Mouse (Mus musculus) hindbrain, embryonic 14.5 days (tissue): ENCODE results near the gene Tmem40. TPM values are rescaled to one million over a fixed set of nuclear protein-coding genes. Genes with fewer than 3 reads are reported as not detected.

ENCODE experiments used
- ATAC-seq: fragments of 200-750 bp; cut with Nextera tagmentation; 2 replicates; pipeline ENCODE4 v1.8.0; 2017; ENCODE audit warnings: moderate number of reproducible peaks, mild to moderate bottlenecking, moderate TSS enrichment, moderate library complexity; ENCODE audit not compliant: low FRiP score
- DNase-seq: peaks from one replicate; pipeline ENCODE4 v3.0.0-alpha.2; 2015; ENCODE audit warnings: low spot score
- H3K27ac ChIP-seq: fragments of 300-500 bp; sonication (generic); 2 replicates; pipeline ENCODE4 v1.5.1; 2014; ENCODE audit warnings: mild to moderate bottlenecking, moderate library complexity
- H3K27me3 ChIP-seq: fragments of 300-500 bp; sonication (generic); 2 replicates; pipeline ENCODE4 v1.6.1; 2014; ENCODE audit warnings: mild to moderate bottlenecking, low read length, mixed read lengths; ENCODE audit not compliant: control insufficient read depth, insufficient read depth
- H3K36me3 ChIP-seq: fragments of 300-500 bp; sonication (generic); replicated peaks from 2 replicates; pipeline ENCODE4 v1.6.1; 2014; ENCODE audit not compliant: control insufficient read depth, insufficient read depth
- H3K4me1 ChIP-seq: fragments of 300-500 bp; sonication (generic); replicated peaks from 2 replicates; pipeline ENCODE4 v1.6.1; 2014; ENCODE audit warnings: antibody characterized with exemption, low read length, mixed read lengths; ENCODE audit not compliant: control insufficient read depth, insufficient read depth
- H3K4me2 ChIP-seq: fragments of 300-500 bp; sonication (generic); replicated peaks from 2 replicates; pipeline ENCODE4 v1.6.1; 2014; ENCODE audit warnings: mild to moderate bottlenecking, moderate library complexity
- H3K4me3 ChIP-seq: fragments of 300-500 bp; sonication (generic); replicated peaks from 2 replicates; pipeline ENCODE4 v1.5.1; 2014; ENCODE audit warnings: mild to moderate bottlenecking, low read length
- H3K9ac ChIP-seq: fragments of 300-500 bp; sonication (generic); 2 replicates; pipeline ENCODE4 v1.6.1; 2014
- H3K9me3 ChIP-seq: fragments of 300-500 bp; sonication (generic); 2 replicates; pipeline ENCODE4 v1.6.1; 2016; ENCODE audit warnings: low read length; ENCODE audit not compliant: control insufficient read depth
- WGBS: fragments of 180-500 bp; shearing (Covaris S2); extraction: QIAGEN DNeasy Blood & Tissue Kit; methylation state at CpG from one replicate; pipeline ENCODE4 v1.1.7; 2014; 5-methylcytosine and 5-hydroxymethylcytosine counted together
- polyA plus RNA-seq: library from polyadenylated mRNA; unstranded; fragments of >200 nt; fragmentation: Nextera tagmentation; extraction: Ambion mirVana; gene quantifications from 2 replicates; pipeline ENCODE4 v1.2.1, GENCODE M21; 2014

Tmem40 gene
- polyA plus RNA-seq, 1 experiment from 2014 or later, result 1.8 TPM

DNA sequence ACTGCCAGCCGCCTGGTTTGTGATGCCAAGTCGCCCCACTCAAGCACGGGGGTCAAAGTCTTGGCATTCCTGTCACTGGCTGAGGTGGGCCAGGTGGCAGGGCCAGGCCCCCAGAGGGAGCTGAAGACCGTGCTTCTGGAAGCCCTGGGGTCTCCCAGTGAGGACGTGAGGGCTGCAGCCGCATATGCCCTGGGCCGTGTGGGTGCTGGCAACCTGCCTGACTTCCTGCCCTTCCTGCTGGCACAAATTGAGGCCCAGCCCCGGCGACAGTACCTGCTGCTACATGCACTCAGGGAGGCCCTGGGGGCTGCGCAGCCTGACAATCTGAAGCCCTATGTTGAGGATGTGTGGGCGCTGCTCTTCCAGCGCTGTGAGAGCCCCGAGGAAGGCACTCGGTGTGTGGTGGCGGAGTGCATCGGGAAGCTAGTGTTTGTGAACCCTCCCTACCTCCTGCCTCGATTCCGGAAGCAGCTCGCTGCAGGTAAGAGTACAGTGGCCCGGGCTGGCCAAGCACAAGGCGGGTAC is 30.5 kb upstream of the Tmem40 start:
- Histone ChIP-seq H3K4me1 (no peaks in the 10 kb centered on the region), H3K36me3 (peaks cover 96% of the 10 kb centered on the region), H3K27ac (no peak overlapping the region), H3K9me3 (no peaks in the 10 kb centered on the region), H3K9ac (no peak overlapping the region), H3K27me3 (no peaks in the 10 kb centered on the region), H3K4me2 (no peak overlapping the region), H3K4me3 (no peak overlapping the region)
- WGBS, result 87% methylated on average over 21 of the region's 21 CpGs
- ATAC-seq (no peak), DNase-seq (no peak)

DNA sequence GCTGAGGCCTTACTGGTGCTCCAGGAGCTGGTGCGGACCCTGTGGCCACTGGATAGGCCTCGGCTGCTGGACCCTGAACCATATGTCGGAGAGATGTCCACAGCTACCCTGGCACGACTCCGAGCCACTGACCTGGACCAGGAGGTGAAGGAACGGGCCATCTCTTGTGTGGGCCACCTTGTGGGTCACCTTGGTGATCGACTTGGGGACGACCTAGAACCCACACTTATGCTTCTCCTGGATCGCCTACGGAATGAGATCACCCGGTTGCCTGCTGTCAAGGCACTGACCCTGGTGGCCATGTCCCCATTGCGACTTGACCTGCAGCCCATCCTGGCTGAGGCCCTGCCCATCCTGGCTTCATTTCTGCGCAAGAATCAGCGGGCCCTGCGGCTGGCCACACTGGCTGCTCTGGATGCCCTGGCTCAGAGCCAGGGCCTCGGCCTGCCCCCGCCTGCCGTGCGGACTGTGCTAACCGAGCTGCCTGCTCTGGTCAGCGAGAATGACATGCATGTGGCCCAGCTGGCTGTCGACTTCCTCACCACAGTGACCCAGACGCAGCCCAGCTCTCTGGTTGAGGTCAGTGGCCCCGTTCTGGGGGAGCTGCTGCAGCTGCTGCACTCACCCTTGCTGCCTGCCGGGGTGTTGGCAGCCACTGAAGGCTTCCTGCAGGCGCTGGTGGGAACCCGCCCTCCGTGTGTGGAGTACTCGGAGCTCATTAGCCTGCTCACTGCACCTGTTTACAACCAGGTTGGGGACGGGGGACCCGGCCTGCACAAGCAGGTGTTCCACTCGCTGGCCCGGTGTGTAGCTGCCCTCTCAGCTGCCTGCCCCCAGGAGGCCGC is 29.9 kb upstream of the Tmem40 start:
- 86% methylated on average over 34 of the region's 34 CpGs for WGBS
- Histone ChIP-seq H3K27ac (no peak overlapping the region), H3K4me2 (no peak overlapping the region), H3K9me3 (no peaks in the 10 kb centered on the region), H3K4me1 (no peaks in the 10 kb centered on the region), H3K9ac (no peak overlapping the region), H3K36me3 (peaks cover 95% of the 10 kb centered on the region), H3K27me3 (no peaks in the 10 kb centered on the region), H3K4me3 (no peak overlapping the region)
- DNase-seq, result no peak
- no peak for ATAC-seq

DNA sequence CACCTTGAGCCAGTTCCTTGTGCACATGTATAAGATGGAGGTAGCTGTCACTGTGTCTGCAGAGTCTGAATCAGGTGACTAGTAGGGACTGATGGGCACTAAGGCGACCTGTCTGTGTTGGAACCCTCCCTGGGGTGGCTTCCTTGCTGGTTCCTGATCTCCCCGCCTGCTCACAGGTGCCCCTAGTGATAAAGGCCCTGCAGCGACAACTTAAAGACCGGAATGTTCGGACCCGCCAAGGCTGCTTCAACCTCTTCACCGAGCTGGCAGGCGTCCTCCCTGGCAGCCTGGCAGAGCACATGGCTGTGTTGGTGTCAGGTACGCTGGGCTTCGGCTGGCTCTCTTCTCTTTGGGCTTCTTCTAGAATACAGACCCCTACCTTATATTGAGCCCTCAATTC is 28.8 kb upstream of the Tmem40 start:
- H3K9ac ChIP-seq, result no peak overlapping the region
- no peaks in the 10 kb centered on the region for H3K9me3 ChIP-seq
- H3K4me3 ChIP-seq, result no peak overlapping the region
- H3K36me3 ChIP-seq, result peaks cover 95% of the 10 kb centered on the region
- no peaks in the 10 kb centered on the region for H3K4me1 ChIP-seq
- DNase-seq, result no peak
- H3K4me2 ChIP-seq, result no peak overlapping the region
- H3K27me3 ChIP-seq, result no peaks in the 10 kb centered on the region
- no peak overlapping the region for H3K27ac ChIP-seq
- WGBS, result 91% methylated on average over 10 of the region's 10 CpGs
- no peak for ATAC-seq

DNA sequence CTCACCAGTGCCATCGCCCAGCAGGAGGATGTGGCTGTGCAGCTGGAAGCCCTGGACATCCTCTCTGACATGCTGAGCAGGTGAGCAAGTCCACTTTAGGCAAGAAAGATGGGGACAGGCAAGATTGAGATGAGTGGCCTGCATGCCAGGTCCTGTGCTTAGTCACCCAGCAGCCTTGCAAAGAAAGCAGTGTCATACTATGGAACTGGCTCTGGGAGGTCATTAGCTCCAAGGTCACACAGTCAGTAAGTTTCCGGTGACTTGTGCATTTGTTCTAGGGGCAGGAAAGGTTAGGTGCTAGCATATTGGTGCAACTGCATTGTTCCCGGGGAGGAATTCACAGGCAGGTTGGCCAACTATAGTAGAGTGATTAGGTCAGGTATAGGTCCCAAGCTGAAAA is 20.6 kb upstream of the Tmem40 start:
- ATAC-seq (no peak), DNase-seq (no peak)
- H3K27ac ChIP-seq, result no peak overlapping the region
- no peak overlapping the region for H3K9ac ChIP-seq
- WGBS, result 96% methylated on average over 3 of the region's 3 CpGs
- H3K4me2 ChIP-seq, result no peak overlapping the region
- no peaks in the 10 kb centered on the region for H3K9me3 ChIP-seq
- no peaks in the 10 kb centered on the region for H3K4me1 ChIP-seq
- H3K36me3 ChIP-seq, result peaks cover 73% of the 10 kb centered on the region
- H3K4me3 ChIP-seq, result no peak overlapping the region
- no peaks in the 10 kb centered on the region for H3K27me3 ChIP-seq

DNA sequence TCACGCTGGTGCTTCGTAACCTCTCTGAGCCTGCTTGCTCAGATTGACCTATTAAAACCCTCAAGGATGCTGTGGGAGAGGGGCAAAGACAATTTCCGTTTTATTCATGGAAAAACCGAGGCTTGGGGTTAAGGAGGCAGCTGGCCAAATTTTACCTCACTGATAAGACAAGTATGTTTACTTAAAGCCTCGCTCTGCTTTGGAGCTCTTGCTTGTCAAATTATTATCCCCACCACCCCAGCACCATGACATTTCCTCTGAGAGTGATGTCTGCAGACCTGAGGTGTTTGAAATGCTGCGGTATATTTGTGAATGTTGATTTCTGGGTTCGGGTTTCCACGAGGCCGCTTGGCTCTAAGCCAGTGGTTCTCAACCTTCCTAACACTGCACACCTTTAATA is 14.2 kb upstream of the Tmem40 start:
- Histone ChIP-seq H3K4me2 (peak overlapping the region; percentile 88), H3K4me3 (peak overlapping the region; percentile 90; the same call in 1 of the 2 replicates), H3K27ac (no peak overlapping the region), H3K36me3 (peaks cover 10% of the 10 kb centered on the region), H3K9me3 (no peaks in the 10 kb centered on the region), H3K9ac (0 out of 2 replicates have a peak overlapping the region, but pooled peaks have one; percentile 93), H3K27me3 (no peaks in the 10 kb centered on the region), H3K4me1 (peaks cover 22% of the 10 kb centered on the region)
- DNase-seq (no peak), ATAC-seq (no peak)
- 71% methylated on average over 9 of the region's 9 CpGs for WGBS

DNA sequence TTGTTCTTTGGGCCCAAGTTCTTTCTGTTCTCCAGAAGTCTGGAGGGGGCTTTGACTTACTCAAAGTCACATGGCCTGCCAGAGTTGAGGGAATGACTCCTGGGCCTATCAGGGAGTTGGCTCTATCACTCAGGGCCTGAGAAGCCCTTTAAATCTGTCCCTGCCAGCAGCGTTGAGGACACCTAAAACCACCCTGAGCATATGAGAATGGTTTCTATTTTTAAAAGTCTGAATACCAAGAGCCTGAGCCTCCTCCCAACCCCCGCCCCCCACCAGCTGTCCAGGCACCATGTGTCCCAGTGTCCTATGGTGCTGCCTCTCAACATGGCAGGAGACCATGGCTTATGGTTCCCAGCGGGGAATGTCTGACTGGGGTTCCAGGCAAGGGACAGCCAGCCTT is 13.6 kb upstream of the Tmem40 start:
- H3K9me3 ChIP-seq, result no peaks in the 10 kb centered on the region
- H3K4me1 ChIP-seq, result peaks cover 22% of the 10 kb centered on the region
- peak overlapping the region; percentile 90 for H3K4me3 ChIP-seq
- 48% methylated on average over 3 of the region's 3 CpGs for WGBS
- peaks cover 5% of the 10 kb centered on the region for H3K36me3 ChIP-seq
- peak overlapping the region; percentile 93; the same call in 1 of the 2 replicates for H3K9ac ChIP-seq
- H3K27ac ChIP-seq, result no peak overlapping the region
- no peak for ATAC-seq
- H3K27me3 ChIP-seq, result no peaks in the 10 kb centered on the region
- H3K4me2 ChIP-seq, result peak overlapping the region; percentile 88
- DNase-seq, result no peak

DNA sequence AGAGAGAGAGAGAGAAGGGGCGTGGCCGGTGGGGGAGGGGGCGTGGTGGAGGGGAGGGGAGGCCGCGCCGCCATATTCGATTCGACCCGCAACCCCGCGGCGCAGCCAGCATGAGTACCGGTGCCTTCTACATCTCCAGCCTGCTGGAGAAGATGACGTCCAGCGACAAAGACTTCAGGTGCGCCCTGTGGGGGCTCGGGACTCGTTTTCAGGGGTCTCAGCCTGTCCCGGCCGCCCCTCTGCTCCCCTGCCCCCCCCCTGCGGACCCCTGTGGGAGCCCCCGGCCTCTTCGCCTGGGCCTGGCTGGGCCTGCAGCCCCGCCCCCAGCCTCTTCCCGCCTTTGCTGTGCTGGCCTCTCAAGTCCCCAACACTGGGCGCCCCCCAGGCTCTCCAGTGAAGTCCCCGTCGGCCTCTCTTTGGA is 12.3 kb upstream of the Tmem40 start, which contains the start of gene Cand2:
Gene Cand2, plus strand, starts transcription at position 38 of the 421 bp plus-strand sequence.
- 1% methylated on average over 24 of the region's 28 CpGs for WGBS
- DNase-seq (peak; percentile 71), ATAC-seq (peak; percentile 83)
- peak within 1 kb of the TSS; percentile 84 for H3K27ac ChIP-seq
- H3K4me3 ChIP-seq, result peak within 1 kb of the TSS; percentile 90
- peak within 1 kb of the TSS; percentile 93 for H3K9ac ChIP-seq
- no peaks in the 10 kb centered on the region for H3K27me3 ChIP-seq
- peaks cover 22% of the 10 kb centered on the region for H3K4me1 ChIP-seq
- H3K36me3 ChIP-seq, result no peaks in the 10 kb centered on the region
- H3K9me3 ChIP-seq, result no peaks in the 10 kb centered on the region
- peak within 1 kb of the TSS; percentile 88 for H3K4me2 ChIP-seq

DNA sequence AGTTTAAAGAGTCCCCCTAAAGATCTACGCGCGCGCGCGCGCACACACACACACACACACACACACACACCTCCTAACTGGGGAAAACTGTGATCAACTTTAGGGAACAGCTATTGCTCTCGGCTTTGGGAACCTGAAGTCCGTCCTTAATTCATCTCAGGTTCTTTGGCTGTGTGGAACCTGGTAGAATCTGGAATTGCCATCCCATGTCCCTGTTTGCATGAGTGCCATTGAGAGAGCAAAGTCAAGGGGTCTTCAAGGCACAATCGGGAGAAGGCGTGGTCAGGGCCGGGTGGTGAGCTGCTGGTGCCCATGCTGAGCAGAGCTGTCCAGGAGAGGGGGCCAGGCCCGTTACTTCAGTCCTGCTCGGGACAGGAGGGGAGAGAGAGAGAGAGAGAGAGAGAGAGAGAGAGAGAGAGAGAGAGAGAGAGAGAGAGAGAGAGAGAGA is 11.8 kb upstream of the Tmem40 start:
- ATAC-seq (peak; percentile 74), DNase-seq (peak; percentile 64)
- H3K4me2 ChIP-seq, result peak overlapping the region; percentile 88
- 2% methylated on average over 14 of the region's 14 CpGs for WGBS
- H3K4me3 ChIP-seq, result peak overlapping the region; percentile 90
- H3K9ac ChIP-seq, result peak overlapping the region; percentile 60
- no peaks in the 10 kb centered on the region for H3K9me3 ChIP-seq
- H3K27ac ChIP-seq, result peak overlapping the region; percentile 57; the same call in 1 of the 2 replicates
- H3K27me3 ChIP-seq, result no peaks in the 10 kb centered on the region
- H3K4me1 ChIP-seq, result peaks cover 22% of the 10 kb centered on the region
- H3K36me3 ChIP-seq, result no peaks in the 10 kb centered on the region

DNA sequence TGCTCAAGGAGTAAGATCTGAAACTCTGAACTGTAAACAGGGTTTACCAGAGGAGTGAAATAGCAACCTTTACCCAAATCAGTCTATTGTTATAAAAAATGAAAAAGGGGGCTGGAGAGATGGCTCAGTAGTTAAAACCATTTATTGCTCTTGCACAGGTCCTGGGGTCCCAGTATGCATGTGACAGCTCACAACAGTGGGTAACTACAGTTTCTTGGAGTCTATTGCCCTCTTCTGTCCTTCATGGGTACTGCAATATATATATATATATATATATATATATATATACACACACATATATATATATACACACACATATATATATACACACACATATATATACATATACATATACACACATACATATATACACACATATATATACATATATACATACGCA is 10.4 kb upstream of the Tmem40 start:
- no peak for DNase-seq
- WGBS, result 91% methylated on average over 1 of the region's 1 CpGs
- no peak overlapping the region for H3K4me2 ChIP-seq

More for the DNA sequence above, 10.4 kb upstream of the Tmem40 start:
- H3K36me3 ChIP-seq, result no peaks in the 10 kb centered on the region
- no peak overlapping the region for H3K9ac ChIP-seq
- no peaks in the 10 kb centered on the region for H3K9me3 ChIP-seq
- ATAC-seq, result no peak
- no peak overlapping the region for H3K4me3 ChIP-seq
- peaks cover 22% of the 10 kb centered on the region for H3K4me1 ChIP-seq
- H3K27me3 ChIP-seq, result no peaks in the 10 kb centered on the region
- no peak overlapping the region for H3K27ac ChIP-seq
